Mouse (Mus musculus) heart, postnatal 10 days (tissue): ENCODE data around the gene Gm20388. TPM values are rescaled to one million over a fixed set of nuclear protein-coding genes. Genes with fewer than 3 reads are reported as not detected.

ENCODE experiments used
- DNase-seq, 2 experiments: peaks; one replicate each; pipeline ENCODE4 v3.0.0; 2021
- intact Hi-C: fragments of 180-260 bp; cut with DNase I; formaldehyde crosslinking; loops from one replicate; pipeline ENCODE4 v1.15.1; 2025
- total RNA-seq, 2 experiments: library from RNA; stranded (reverse); gene quantifications; 2 replicates each; pipeline ENCODE4 v1.2.3; 2021

Gene Gm20388
- total RNA-seq, 2 experiments from 2014 or later, result 2.0 to 2.2 TPM

- intact Hi-C loops, result no loop called here
- no peak for DNase-seq
These were observed 1640.7 kb downstream of the Gm20388 start for GRCm38 (mm10) chr8:121551065-121551985.

GRCm38 (mm10) chr8:121552506-121552905, 1641.9 kb downstream of the Gm20388 start:
- no peak for DNase-seq
- intact Hi-C loops, result no loop called here

GRCm38 (mm10) chr8:121553831-121554475, 1643.3 kb downstream of the Gm20388 start:
- DNase-seq, result no peak
- intact Hi-C loops, result no loop called here

DNA sequence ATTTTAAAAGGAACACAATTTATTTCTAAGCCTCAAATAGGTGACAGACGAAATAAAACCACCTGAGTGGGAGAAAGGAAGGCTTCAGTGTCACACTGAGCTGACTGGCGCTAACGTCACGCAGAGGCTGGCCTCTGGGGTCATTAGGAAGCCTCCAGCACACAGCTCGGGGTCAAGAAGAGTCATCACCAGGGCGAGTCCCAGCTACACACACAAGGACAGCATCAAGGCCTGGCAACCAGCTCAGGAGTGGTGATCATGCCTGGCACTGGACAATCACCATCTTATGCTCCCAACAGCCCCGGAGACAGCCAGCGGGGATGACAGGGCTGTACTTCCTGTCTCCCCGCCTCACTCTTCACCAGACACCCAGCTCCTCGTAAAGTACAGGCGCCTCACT, 1647.1 kb downstream of the Gm20388 start:
- intact Hi-C loops, result no loop called here
- DNase-seq, result no peak

DNA sequence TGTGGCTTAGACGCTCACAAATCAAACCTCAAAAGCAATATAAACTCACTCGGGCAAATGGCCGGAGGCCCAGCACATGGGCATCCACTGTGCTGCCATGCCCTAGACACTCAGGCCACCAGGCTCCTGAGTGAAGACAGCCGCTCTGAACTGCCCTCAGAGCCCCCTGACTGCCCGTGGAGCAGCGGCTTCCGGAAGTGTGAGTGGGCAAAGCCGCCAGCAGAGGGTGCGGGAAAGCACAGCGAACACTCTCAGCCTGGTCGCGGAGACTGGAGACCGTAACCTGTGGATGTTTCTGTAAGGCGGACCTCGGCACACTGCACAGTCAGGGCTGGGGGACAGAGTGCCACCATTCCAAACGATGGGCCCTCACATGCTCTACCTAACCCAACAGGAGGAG, 1647.9 kb downstream of the Gm20388 start:
- DNase-seq, result no peak
- intact Hi-C loops, result no loop called here

DNA sequence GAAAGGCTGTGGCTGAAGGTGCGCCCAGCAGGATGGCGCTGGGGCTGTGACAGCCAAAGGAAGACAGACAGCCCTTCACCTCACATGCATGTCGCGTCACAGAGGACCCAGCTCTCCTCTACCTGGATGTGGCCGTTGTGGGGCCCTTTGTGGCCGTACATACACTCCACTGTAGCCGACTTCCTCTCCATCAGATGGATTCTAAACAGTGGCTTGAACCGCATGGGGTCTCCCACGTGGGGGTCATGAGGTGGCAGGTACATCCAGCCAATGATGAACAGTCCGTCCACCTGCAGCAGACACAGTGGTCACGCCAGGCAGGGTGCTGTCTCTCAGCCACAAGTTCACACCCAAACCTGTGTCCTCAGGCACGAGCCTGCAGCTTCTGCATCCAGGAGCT, 1649.2 kb downstream of the Gm20388 start:
- intact Hi-C loops, result no loop called here
- DNase-seq, result no peak

GRCm38 (mm10) chr8:121560432-121561100, 1649.9 kb downstream of the Gm20388 start:
- DNase-seq, result no peak
- intact Hi-C loops, result no loop called here

DNA sequence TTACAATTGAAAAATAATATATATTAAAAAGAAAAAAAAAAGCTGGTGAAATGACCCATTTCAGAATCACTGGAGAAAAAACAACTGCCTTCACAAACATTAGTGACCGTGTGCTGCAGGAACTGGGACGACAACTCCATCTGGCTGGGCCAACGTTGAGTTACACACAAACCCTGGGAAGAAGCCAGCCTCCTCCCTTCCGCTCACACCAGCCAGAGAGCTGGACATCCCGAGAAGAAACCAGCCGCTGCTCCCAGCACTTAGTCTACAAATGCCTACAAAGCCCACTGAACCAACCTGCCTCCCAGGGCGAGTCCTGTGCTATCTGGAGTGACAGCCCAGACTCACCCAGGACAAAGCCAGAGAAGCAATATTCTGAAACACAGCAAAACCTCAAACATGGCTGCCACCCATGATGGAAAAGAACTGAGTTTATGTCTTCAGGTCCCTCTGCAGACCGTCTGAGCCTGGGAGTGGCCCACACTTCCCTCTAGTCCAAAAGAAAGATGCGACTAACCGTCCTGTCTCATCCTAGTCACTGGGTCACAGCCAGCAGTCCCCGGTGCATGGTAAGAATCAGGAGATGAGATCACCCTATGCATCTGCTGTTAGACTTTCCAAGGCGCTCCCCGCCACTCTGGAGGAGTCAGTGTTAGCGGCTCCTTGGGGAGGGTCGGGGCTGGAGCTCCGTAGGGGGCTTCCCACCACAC, 1651.2 kb downstream of the Gm20388 start:
- intact Hi-C loops, result loop anchor here (2.0 kb wide), 1 partner anchor 17 kb away; the partner anchor contains the start of gene Fbxo31
- DNase-seq, result peak; percentile 81 to 83

DNA sequence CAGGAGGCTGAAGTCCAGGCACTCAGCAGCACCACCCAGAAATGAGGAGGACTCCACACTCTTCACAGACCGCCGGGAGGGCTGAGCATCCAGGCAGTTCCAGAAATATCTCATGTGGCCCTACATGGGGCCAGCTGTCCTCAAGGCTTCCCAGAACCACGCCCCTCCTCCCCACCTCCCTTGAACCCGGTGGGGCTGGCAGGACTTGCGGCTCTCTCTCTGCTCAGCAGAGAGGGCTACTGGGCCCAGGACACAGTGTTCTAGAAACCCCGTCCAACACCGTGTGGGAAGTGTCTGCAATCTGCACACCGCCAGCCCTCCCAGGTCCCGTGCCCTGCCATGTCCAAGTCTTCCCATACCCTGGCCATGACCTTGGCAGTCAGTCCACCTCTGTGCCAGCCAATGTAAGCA, 1652.3 kb downstream of the Gm20388 start:
- peak; percentile 87 to 92 for DNase-seq
- intact Hi-C loops, result loop anchor here (1.0 to 2.0 kb wide), 3 partner anchors 10 to 39 kb away; partner anchors contain the start of gene Fbxo31

DNA sequence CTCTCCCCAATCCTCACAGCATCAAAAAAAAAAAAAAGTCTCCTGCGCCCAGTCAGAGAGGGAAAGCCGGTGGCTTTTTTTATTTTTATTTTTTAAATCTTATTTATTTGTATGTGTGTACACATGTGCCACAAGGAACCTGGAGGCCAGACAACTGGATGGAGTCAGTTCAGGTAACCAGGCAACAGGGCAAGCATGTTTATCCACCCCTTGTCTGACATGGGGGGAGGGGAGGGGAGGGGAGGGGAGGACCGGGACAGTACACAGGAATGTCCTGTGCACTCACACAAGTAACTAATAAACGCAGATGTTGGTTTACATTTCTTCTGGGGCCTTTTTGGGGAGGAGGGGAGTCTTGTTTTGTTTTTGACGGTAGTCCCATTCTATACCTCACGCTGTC, 1653.1 kb downstream of the Gm20388 start:
- peak in 1 of 2 experiments; percentile 51 for DNase-seq
- intact Hi-C loops, result loop anchor here (1.0 to 2.0 kb wide), 3 partner anchors 10 to 39 kb away; partner anchors contain the start of gene Fbxo31

GRCm38 (mm10) chr8:121568321-121568720, 1657.7 kb downstream of the Gm20388 start:
- DNase-seq, result no peak
- intact Hi-C loops, result no loop called here

- DNase-seq, result no peak
- intact Hi-C loops, result no loop called here
These were observed 1659.7 kb downstream of the Gm20388 start for GRCm38 (mm10) chr8:121570335-121570734.

- intact Hi-C loops, result no loop called here
- DNase-seq, result no peak
These were observed 1660.2 kb downstream of the Gm20388 start for GRCm38 (mm10) chr8:121570801-121571200.

DNA sequence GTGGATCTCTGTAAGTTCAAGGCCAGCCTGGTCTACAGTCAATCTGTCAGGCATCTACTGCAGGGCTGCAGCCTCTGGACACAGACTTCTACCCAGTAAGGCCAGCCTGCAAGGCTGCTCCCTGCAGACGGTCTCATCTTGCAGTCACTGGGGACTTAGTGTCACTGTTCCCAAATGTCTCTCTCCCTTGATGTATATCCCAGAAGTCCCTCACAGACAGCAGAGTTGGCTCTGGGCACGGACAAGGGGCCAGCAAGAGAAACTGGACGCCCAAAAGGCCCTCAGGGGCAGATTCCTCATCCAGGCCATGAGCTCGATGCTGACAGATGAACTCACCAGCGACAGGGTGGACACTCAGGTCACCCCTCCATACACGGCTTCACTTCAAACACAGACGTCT, 1661.5 kb downstream of the Gm20388 start:
- intact Hi-C loops, result no loop called here
- no peak for DNase-seq

- peak; percentile 81 to 83 for DNase-seq
- intact Hi-C loops, result loop anchor here (1.0 kb wide), 1 partner anchor 10 kb away; no protein-coding TSS in a partner anchor
These were observed 1662.6 kb downstream of the Gm20388 start for GRCm38 (mm10) chr8:121573275-121573674.

DNA sequence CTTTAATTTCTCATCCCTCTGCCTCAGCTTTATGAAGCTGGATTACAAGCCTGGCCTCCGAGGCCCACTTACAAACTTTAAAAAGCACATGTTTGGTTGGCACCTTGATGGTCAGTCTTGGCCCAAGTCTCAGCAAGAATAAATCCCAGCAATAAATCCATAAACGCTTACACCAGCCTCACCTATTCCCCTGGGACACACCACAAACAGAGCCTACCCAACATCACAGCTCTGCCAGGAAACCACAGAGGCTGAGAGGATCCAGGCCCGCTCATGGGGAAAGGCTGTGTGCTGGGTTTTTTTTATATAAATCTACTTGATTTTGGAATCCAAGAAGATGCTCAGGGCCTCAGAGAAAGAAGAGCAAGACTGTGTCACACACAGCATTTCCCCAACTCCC, 1665.0 kb downstream of the Gm20388 start:
- no peak for DNase-seq
- intact Hi-C loops, result no loop called here

- intact Hi-C loops, result loop anchor here (2.0 kb wide), 1 partner anchor 15 kb away; no protein-coding TSS in a partner anchor
- peak in 1 of 2 experiments; percentile 46 for DNase-seq
These were observed 1667.4 kb downstream of the Gm20388 start for GRCm38 (mm10) chr8:121577751-121578675.

- intact Hi-C loops, result loop anchor here (2.0 kb wide), 1 partner anchor 16 kb away; no protein-coding TSS in a partner anchor
- DNase-seq, result peak; percentile 93 to 95
These were observed 1668.2 kb downstream of the Gm20388 start, which contains the start of gene Fbxo31 for GRCm38 (mm10) chr8:121578676-121579451. TSS of gene Fbxo31 (minus strand) at chr8:121578806.
